Mouse (Mus musculus): Measurements from ENCODE around the gene Prkn.

- no peak for TF ChIP-seq POLR2A (IDR thresholded peaks at IDR 0.05; ENCODE audit: low read depth, low read length)
- no peak for TF ChIP-seq CTCF (IDR thresholded peaks at IDR 0.05; ENCODE audit: borderline replicate concordance, insufficient read depth, low read length)
These were observed 107.4 kb downstream of the Prkn start for GRCm38 (mm10) chr17:10947614-10948013.
